Mouse (Mus musculus): Measurements from ENCODE around the gene Sstr2. TPM values are rescaled to one million over a fixed set of nuclear protein-coding genes. Genes with fewer than 3 reads are reported as not detected.

Sstr2 gene
- not detected for total RNA-seq (2018; cell fraction: chromatin; rRNA removed)
- under 1 TPM in 2 of 26 experiments, not detected in 24; 0.05 to 0.09 TPM for total RNA-seq (2018; cell fraction: cytosol; rRNA removed)
- not detected for total RNA-seq (2018; cell fraction: nucleus; rRNA removed)
- not detected in 3 replicates for polyA plus RNA-seq (2018)

GRCm38 (mm10) chr11:113618672-113619419 lies at the start of gene Sstr2:
Sstr2 (plus strand) TSS chr11:113619342.
- no peaks in the 10 kb centered on the region for H3K79me2 ChIP-seq (ENCODE audit: inconsistent target)
- 2% methylated on average over 45 of the region's 54 CpGs for WGBS (ENCODE audit: missing documents)
- H3K36me3 ChIP-seq (ENCODE audit: inconsistent target) = no peaks in the 10 kb centered on the region
- H3K27ac ChIP-seq = no peak within 1 kb of the TSS
- H3K4me3 ChIP-seq (ENCODE audit: inconsistent target) = no peak within 1 kb of the TSS

- H3K27ac ChIP-seq = no peak overlapping the region
- H3K79me2 ChIP-seq (ENCODE audit: inconsistent target) = no peaks in the 10 kb centered on the region
- no peaks in the 10 kb centered on the region for H3K36me3 ChIP-seq (ENCODE audit: inconsistent target)
- no peak overlapping the region for H3K4me3 ChIP-seq (ENCODE audit: inconsistent target)
Measured at GRCm38 (mm10) chr11:113571616-113572015, 47.5 kb upstream of the Sstr2 start.

GRCm38 (mm10) chr11:113572641-113573040 lies 46.5 kb upstream of the Sstr2 start:
- Histone ChIP-seq H3K27ac (no peak overlapping the region), H3K79me2 (ENCODE audit: inconsistent target) (no peaks in the 10 kb centered on the region), H3K36me3 (ENCODE audit: inconsistent target) (no peaks in the 10 kb centered on the region), H3K4me3 (ENCODE audit: inconsistent target) (no peak overlapping the region)
- 95% methylated on average over 6 of the region's 6 CpGs for WGBS (ENCODE audit: missing documents)

- no peaks in the 10 kb centered on the region for H3K79me2 ChIP-seq (ENCODE audit: inconsistent target)
- WGBS (ENCODE audit: missing documents) = 88% methylated on average over 4 of the region's 4 CpGs
- no peak overlapping the region for H3K27ac ChIP-seq
- H3K4me3 ChIP-seq (ENCODE audit: inconsistent target) = no peak overlapping the region
- H3K36me3 ChIP-seq (ENCODE audit: inconsistent target) = no peaks in the 10 kb centered on the region
Measured at GRCm38 (mm10) chr11:113577221-113577620, 41.9 kb upstream of the Sstr2 start.

- Histone ChIP-seq H3K27ac (no peak overlapping the region), H3K36me3 (ENCODE audit: inconsistent target) (no peaks in the 10 kb centered on the region), H3K79me2 (ENCODE audit: inconsistent target) (no peaks in the 10 kb centered on the region), H3K4me3 (ENCODE audit: inconsistent target) (no peak overlapping the region)
- WGBS (ENCODE audit: missing documents) = 86% methylated on average over 11 of the region's 11 CpGs
Measured at GRCm38 (mm10) chr11:113583879-113584661, 35.1 kb upstream of the Sstr2 start.

GRCm38 (mm10) chr11:113586423-113586822 lies 32.7 kb upstream of the Sstr2 start:
- WGBS (ENCODE audit: missing documents) = 90% methylated on average over 5 of the region's 6 CpGs
- H3K79me2 ChIP-seq (ENCODE audit: inconsistent target) = no peaks in the 10 kb centered on the region
- H3K36me3 ChIP-seq (ENCODE audit: inconsistent target) = no peaks in the 10 kb centered on the region
- H3K4me3 ChIP-seq (ENCODE audit: inconsistent target) = no peak overlapping the region
- H3K27ac ChIP-seq = no peak overlapping the region

- WGBS (ENCODE audit: missing documents) = 83% methylated on average over 3 of the region's 3 CpGs
- Histone ChIP-seq H3K27ac (no peak overlapping the region), H3K79me2 (ENCODE audit: inconsistent target) (no peaks in the 10 kb centered on the region), H3K36me3 (ENCODE audit: inconsistent target) (no peaks in the 10 kb centered on the region), H3K4me3 (ENCODE audit: inconsistent target) (no peak overlapping the region)
Measured at GRCm38 (mm10) chr11:113588936-113589335, 30.2 kb upstream of the Sstr2 start.

GRCm38 (mm10) chr11:113595144-113595543 lies 24.0 kb upstream of the Sstr2 start:
- Histone ChIP-seq H3K4me3 (ENCODE audit: inconsistent target) (no peak overlapping the region), H3K36me3 (ENCODE audit: inconsistent target) (no peaks in the 10 kb centered on the region), H3K27ac (no peak overlapping the region), H3K79me2 (ENCODE audit: inconsistent target) (no peaks in the 10 kb centered on the region)
- WGBS (ENCODE audit: missing documents) = 86% methylated on average over 5 of the region's 5 CpGs

GRCm38 (mm10) chr11:113597632-113598031 lies 21.5 kb upstream of the Sstr2 start:
- Histone ChIP-seq H3K4me3 (ENCODE audit: inconsistent target) (no peak overlapping the region), H3K36me3 (ENCODE audit: inconsistent target) (no peaks in the 10 kb centered on the region), H3K79me2 (ENCODE audit: inconsistent target) (no peaks in the 10 kb centered on the region), H3K27ac (no peak overlapping the region)
- WGBS (ENCODE audit: missing documents) = 97% methylated on average over 3 of the region's 3 CpGs

- H3K36me3 ChIP-seq (ENCODE audit: inconsistent target) = no peaks in the 10 kb centered on the region
- no peak overlapping the region for H3K4me3 ChIP-seq (ENCODE audit: inconsistent target)
- no peaks in the 10 kb centered on the region for H3K79me2 ChIP-seq (ENCODE audit: inconsistent target)
- H3K27ac ChIP-seq = no peak overlapping the region
- 92% methylated on average over 16 of the region's 18 CpGs for WGBS (ENCODE audit: missing documents)
Measured at GRCm38 (mm10) chr11:113600526-113601245, 18.5 kb upstream of the Sstr2 start.

- Histone ChIP-seq H3K36me3 (ENCODE audit: inconsistent target) (no peaks in the 10 kb centered on the region), H3K79me2 (ENCODE audit: inconsistent target) (no peaks in the 10 kb centered on the region), H3K4me3 (ENCODE audit: inconsistent target) (no peak overlapping the region), H3K27ac (no peak overlapping the region)
- 90% methylated on average over 12 of the region's 12 CpGs for WGBS (ENCODE audit: missing documents)
Measured at GRCm38 (mm10) chr11:113601616-113602343, 17.4 kb upstream of the Sstr2 start.

- 97% methylated on average over 10 of the region's 12 CpGs for WGBS (ENCODE audit: missing documents)
- Histone ChIP-seq H3K36me3 (ENCODE audit: inconsistent target) (no peaks in the 10 kb centered on the region), H3K4me3 (ENCODE audit: inconsistent target) (no peak overlapping the region), H3K27ac (no peak overlapping the region), H3K79me2 (ENCODE audit: inconsistent target) (no peaks in the 10 kb centered on the region)
Measured at GRCm38 (mm10) chr11:113607556-113607955, 11.6 kb upstream of the Sstr2 start.

- no peaks in the 10 kb centered on the region for H3K79me2 ChIP-seq (ENCODE audit: inconsistent target)
- H3K27ac ChIP-seq = no peak overlapping the region
- no peak overlapping the region for H3K4me3 ChIP-seq (ENCODE audit: inconsistent target)
- H3K36me3 ChIP-seq (ENCODE audit: inconsistent target) = no peaks in the 10 kb centered on the region
- 84% methylated on average over 5 of the region's 5 CpGs for WGBS (ENCODE audit: missing documents)
Measured at GRCm38 (mm10) chr11:113609581-113609980, 9.6 kb upstream of the Sstr2 start.

GRCm38 (mm10) chr11:113610266-113610665 lies 8.9 kb upstream of the Sstr2 start:
- Histone ChIP-seq H3K79me2 (ENCODE audit: inconsistent target) (no peaks in the 10 kb centered on the region), H3K4me3 (ENCODE audit: inconsistent target) (no peak overlapping the region), H3K36me3 (ENCODE audit: inconsistent target) (no peaks in the 10 kb centered on the region), H3K27ac (no peak overlapping the region)
- WGBS (ENCODE audit: missing documents) = 20% methylated on average over 5 of the region's 5 CpGs

All from macrophage (primary cell).